Mouse (Mus musculus): ENCODE data around the gene Ank3. TPM values are rescaled to one million over a fixed set of nuclear protein-coding genes. Genes with fewer than 3 reads are reported as not detected.

Gene Ank3
- polyA plus RNA-seq, 1 experiment from 2014 or later, result 70.0 TPM

DNA sequence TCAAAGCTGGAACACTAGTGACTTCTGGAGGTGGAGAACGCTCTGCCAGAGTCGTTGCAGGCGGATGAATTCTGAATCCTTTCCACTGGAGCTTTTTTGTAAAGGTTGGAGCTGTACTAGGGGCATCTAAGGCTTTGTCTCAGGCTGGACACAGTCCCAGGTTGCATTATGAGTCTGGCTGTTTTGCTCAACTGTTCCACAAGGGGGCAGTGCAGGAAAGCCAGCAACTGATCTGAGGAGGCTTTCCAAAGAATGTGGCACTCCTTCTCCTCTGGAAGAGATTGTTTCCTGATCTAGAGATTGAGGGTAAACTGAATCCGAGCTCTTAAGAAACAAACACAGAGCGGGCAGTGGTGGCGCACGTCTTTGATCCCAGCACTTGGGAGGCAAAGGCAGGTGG is 263.8 kb downstream of the Ank3 start:
- no peaks in the 10 kb centered on the region for H3K4me1 ChIP-seq (ENCODE audit: control insufficient read depth, insufficient read depth, low read length)
- no peak overlapping the region for H3K4me3 ChIP-seq (ENCODE audit: low read depth, low read length)
- H3K27me3 ChIP-seq (ENCODE audit: control insufficient read depth, insufficient read depth, low read length), result no peaks in the 10 kb centered on the region
- ATAC-seq (ENCODE audit: insufficient read depth, low FRiP score, low TSS enrichment) (no peak; the same call in 1 of the 2 replicates), DNase-seq (ENCODE audit: low spot score) (peak; percentile 81)
- WGBS, result 13% methylated on average over 7 of the region's 7 CpGs
- H3K4me2 ChIP-seq (ENCODE audit: low read depth), result no peak overlapping the region
- no peak overlapping the region for H3K27ac ChIP-seq (ENCODE audit: low read depth, low read length)
- no peaks in the 10 kb centered on the region for H3K36me3 ChIP-seq (ENCODE audit: control insufficient read depth, insufficient read depth, low read length)
- H3K9ac ChIP-seq (ENCODE audit: low read length), result no peak overlapping the region
- H3K9me3 ChIP-seq (ENCODE audit: control insufficient read depth, low read length), result no peaks in the 10 kb centered on the region

DNA sequence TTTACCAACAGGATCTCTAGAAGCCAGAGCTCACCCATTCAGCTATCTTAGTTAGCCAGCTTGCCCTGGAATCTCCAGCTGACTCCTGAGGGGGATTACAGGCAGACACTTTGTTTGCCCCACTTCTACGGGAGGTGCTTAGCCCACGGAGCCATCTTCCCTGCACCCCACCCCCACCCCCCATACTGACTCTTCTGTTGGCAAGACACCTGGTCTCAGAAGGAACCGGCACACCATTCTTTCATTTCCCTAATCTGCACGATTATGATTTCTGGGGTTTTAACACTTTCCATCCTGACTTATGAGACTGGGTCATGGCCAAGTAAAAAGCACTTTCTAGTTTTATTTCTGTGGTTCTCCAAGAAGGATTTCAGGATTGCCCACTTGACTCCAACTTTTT is 268.9 kb downstream of the Ank3 start:
- no peaks in the 10 kb centered on the region for H3K27me3 ChIP-seq (ENCODE audit: control insufficient read depth, insufficient read depth, low read length)
- no peaks in the 10 kb centered on the region for H3K4me1 ChIP-seq (ENCODE audit: control insufficient read depth, insufficient read depth, low read length)
- H3K36me3 ChIP-seq (ENCODE audit: control insufficient read depth, insufficient read depth, low read length), result no peaks in the 10 kb centered on the region
- no peak overlapping the region for H3K4me3 ChIP-seq (ENCODE audit: low read depth, low read length)
- no peaks in the 10 kb centered on the region for H3K9me3 ChIP-seq (ENCODE audit: control insufficient read depth, low read length)
- H3K9ac ChIP-seq (ENCODE audit: low read length), result no peak overlapping the region
- no peak for ATAC-seq (ENCODE audit: insufficient read depth, low FRiP score, low TSS enrichment)
- H3K27ac ChIP-seq (ENCODE audit: low read depth, low read length), result no peak overlapping the region
- H3K4me2 ChIP-seq (ENCODE audit: low read depth), result no peak overlapping the region
- WGBS, result 88% methylated on average over 4 of the region's 4 CpGs
- no peak for DNase-seq (ENCODE audit: low spot score)

DNA sequence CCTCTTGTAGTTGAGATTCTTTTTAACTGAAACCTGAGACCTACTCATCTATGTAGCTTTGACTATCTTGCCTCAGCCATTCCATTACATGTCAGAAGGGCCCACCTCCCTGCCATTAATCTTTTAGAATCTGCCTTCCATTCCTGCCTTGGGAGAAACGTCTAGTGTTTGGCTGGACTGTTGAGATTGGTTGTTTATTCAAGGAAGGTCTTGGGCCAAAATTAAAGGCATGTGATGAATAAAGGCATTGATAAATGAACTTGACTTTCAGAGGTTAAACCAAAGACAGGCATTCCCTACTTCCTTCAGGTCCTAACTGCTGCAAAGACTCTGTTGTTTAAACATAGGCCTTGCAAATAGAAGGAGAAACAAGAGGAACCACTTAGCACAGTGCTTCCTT is 271.9 kb downstream of the Ank3 start:
- ATAC-seq (ENCODE audit: insufficient read depth, low FRiP score, low TSS enrichment) (no peak), DNase-seq (ENCODE audit: low spot score) (no peak)
- Histone ChIP-seq H3K9ac (ENCODE audit: low read length) (no peak overlapping the region), H3K4me3 (ENCODE audit: low read depth, low read length) (no peak overlapping the region), H3K27ac (ENCODE audit: low read depth, low read length) (no peak overlapping the region), H3K4me1 (ENCODE audit: control insufficient read depth, insufficient read depth, low read length) (no peaks in the 10 kb centered on the region), H3K27me3 (ENCODE audit: control insufficient read depth, insufficient read depth, low read length) (no peaks in the 10 kb centered on the region), H3K9me3 (ENCODE audit: control insufficient read depth, low read length) (no peaks in the 10 kb centered on the region), H3K4me2 (ENCODE audit: low read depth) (no peak overlapping the region), H3K36me3 (ENCODE audit: control insufficient read depth, insufficient read depth, low read length) (no peaks in the 10 kb centered on the region)
- 31% methylated on average over 1 of the region's 1 CpGs for WGBS

DNA sequence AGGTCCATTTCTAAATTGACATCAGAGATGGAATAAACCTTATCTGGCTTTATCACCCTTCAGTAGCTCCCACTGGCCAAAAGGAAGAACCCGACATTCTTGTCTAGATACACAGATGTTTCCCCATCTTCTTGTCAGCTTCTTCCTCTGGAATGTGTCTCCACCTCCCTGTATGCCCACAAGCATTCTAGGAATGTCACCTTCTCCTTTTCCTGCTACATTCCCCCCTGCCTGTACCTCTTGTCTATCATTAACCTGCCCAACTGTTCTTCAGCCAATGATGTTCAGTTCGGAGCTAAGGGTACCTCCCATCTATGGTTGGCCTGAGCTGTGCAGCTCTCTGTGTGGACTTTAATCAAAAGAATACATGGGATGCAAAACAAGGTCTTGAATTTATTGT is 272.4 kb downstream of the Ank3 start:
- Histone ChIP-seq H3K4me2 (ENCODE audit: low read depth) (no peak overlapping the region), H3K9me3 (ENCODE audit: control insufficient read depth, low read length) (no peaks in the 10 kb centered on the region), H3K27ac (ENCODE audit: low read depth, low read length) (no peak overlapping the region), H3K4me1 (ENCODE audit: control insufficient read depth, insufficient read depth, low read length) (no peaks in the 10 kb centered on the region), H3K27me3 (ENCODE audit: control insufficient read depth, insufficient read depth, low read length) (no peaks in the 10 kb centered on the region), H3K36me3 (ENCODE audit: control insufficient read depth, insufficient read depth, low read length) (no peaks in the 10 kb centered on the region), H3K4me3 (ENCODE audit: low read depth, low read length) (no peak overlapping the region), H3K9ac (ENCODE audit: low read length) (no peak overlapping the region)
- no peak for ATAC-seq (ENCODE audit: insufficient read depth, low FRiP score, low TSS enrichment)
- no peak for DNase-seq (ENCODE audit: low spot score)
- 76% methylated on average over 2 of the region's 2 CpGs for WGBS

DNA sequence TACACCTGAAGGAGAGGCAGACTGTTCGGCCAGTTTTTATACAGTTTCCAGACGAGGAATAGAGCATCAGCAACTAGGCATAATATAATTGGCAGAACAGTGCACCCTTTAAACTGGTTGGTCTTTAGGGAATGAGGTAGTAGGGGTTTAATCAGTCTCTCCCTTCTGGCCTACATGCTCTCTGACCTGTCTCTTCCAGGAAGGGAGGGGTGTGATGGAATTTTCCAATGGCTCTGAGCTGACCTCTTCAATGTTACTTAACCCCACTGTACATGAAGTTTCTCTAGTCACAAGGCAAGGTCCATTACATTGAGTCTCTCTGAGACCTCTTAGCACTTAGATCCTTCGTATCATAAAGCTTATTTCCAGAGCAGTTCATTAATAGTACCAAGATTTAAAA is 272.9 kb downstream of the Ank3 start:
- H3K9ac ChIP-seq (ENCODE audit: low read length), result no peak overlapping the region
- no peak for ATAC-seq (ENCODE audit: insufficient read depth, low FRiP score, low TSS enrichment)
- H3K9me3 ChIP-seq (ENCODE audit: control insufficient read depth, low read length), result no peaks in the 10 kb centered on the region
- no peak for DNase-seq (ENCODE audit: low spot score)
- H3K27ac ChIP-seq (ENCODE audit: low read depth, low read length), result no peak overlapping the region
- 84% methylated on average over 3 of the region's 3 CpGs for WGBS
- no peak overlapping the region for H3K4me2 ChIP-seq (ENCODE audit: low read depth)
- no peaks in the 10 kb centered on the region for H3K27me3 ChIP-seq (ENCODE audit: control insufficient read depth, insufficient read depth, low read length)
- H3K36me3 ChIP-seq (ENCODE audit: control insufficient read depth, insufficient read depth, low read length), result no peaks in the 10 kb centered on the region
- no peaks in the 10 kb centered on the region for H3K4me1 ChIP-seq (ENCODE audit: control insufficient read depth, insufficient read depth, low read length)
- H3K4me3 ChIP-seq (ENCODE audit: low read depth, low read length), result no peak overlapping the region

DNA sequence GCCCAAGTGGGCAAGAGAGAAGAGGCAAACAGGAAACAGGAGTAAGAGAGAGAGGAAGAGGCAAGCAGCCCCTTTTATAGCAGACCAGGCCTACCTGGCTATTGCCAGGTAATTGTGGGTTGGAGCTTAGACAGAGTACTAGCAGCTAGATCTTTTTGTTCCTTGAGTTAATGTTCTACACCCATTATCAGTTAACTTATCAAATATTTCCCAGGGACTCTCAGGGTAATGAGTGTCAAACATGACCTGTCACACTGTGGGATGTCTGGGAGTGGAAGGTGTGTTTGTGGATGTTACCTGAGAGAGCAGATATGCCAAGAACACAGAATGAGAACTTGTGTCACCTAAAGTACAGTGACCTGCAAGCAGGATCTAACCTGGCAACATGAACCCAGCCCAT is 274.0 kb downstream of the Ank3 start:
- H3K4me1 ChIP-seq (ENCODE audit: control insufficient read depth, insufficient read depth, low read length), result no peaks in the 10 kb centered on the region
- no peaks in the 10 kb centered on the region for H3K9me3 ChIP-seq (ENCODE audit: control insufficient read depth, low read length)
- no peaks in the 10 kb centered on the region for H3K27me3 ChIP-seq (ENCODE audit: control insufficient read depth, insufficient read depth, low read length)
- no peak for DNase-seq (ENCODE audit: low spot score)
- no peak overlapping the region for H3K4me2 ChIP-seq (ENCODE audit: low read depth)
- H3K4me3 ChIP-seq (ENCODE audit: low read depth, low read length), result no peak overlapping the region
- no peak overlapping the region for H3K9ac ChIP-seq (ENCODE audit: low read length)
- no peaks in the 10 kb centered on the region for H3K36me3 ChIP-seq (ENCODE audit: control insufficient read depth, insufficient read depth, low read length)
- no peak for ATAC-seq (ENCODE audit: insufficient read depth, low FRiP score, low TSS enrichment)
- H3K27ac ChIP-seq (ENCODE audit: low read depth, low read length), result no peak overlapping the region

DNA sequence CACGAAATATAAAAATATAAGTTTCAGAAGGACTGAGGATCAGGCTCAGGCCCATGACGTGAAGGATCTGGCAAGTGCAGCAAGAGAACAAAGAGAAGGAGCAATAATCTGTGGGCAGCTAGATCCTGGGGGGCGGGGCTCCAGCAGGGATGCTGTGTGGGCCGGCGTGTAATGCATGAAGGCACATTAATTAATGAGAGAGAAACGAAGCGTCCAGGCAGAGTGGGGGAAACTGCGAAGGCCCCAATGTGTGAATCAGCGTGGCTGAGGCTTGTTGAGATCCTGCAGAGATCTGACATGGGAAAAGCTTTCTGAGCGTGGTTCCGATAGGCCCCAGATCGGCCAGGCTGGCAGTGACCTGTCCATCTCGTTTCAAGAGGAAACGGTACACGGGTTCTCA is 279.7 kb downstream of the Ank3 start:
- Histone ChIP-seq H3K27me3 (ENCODE audit: control insufficient read depth, insufficient read depth, low read length) (no peaks in the 10 kb centered on the region), H3K9me3 (ENCODE audit: control insufficient read depth, low read length) (no peaks in the 10 kb centered on the region), H3K36me3 (ENCODE audit: control insufficient read depth, insufficient read depth, low read length) (no peaks in the 10 kb centered on the region), H3K4me3 (ENCODE audit: low read depth, low read length) (no peak overlapping the region), H3K4me2 (ENCODE audit: low read depth) (no peak overlapping the region), H3K27ac (ENCODE audit: low read depth, low read length) (no peak overlapping the region), H3K4me1 (ENCODE audit: control insufficient read depth, insufficient read depth, low read length) (no peaks in the 10 kb centered on the region), H3K9ac (ENCODE audit: low read length) (no peak overlapping the region)
- ATAC-seq (ENCODE audit: insufficient read depth, low FRiP score, low TSS enrichment) (no peak), DNase-seq (ENCODE audit: low spot score) (no peak)
- 80% methylated on average over 15 of the region's 15 CpGs for WGBS

DNA sequence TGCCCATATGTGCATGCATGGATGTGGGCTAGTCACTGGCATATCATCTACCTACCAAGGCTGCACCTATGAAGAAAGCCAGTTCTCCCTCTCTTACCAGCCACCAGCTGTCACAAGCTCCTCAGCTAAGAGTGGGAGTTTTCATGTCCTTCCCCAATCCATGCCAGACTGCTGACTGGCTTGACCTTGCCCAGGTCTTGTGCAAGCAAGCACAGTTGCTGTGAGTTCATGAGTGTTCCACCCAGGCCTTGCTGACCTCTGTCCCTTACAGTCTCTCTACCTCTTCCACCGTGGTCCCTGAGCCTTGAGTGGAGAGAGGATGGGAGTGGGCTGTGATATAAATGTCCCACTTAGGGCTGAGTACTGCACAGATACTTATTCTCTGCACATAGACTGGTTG is 287.8 kb downstream of the Ank3 start:
- ATAC-seq (ENCODE audit: insufficient read depth, low FRiP score, low TSS enrichment) (no peak), DNase-seq (ENCODE audit: low spot score) (no peak)
- no peaks in the 10 kb centered on the region for H3K36me3 ChIP-seq (ENCODE audit: control insufficient read depth, insufficient read depth, low read length)
- H3K4me2 ChIP-seq (ENCODE audit: low read depth), result no peak overlapping the region
- H3K4me3 ChIP-seq (ENCODE audit: low read depth, low read length), result no peak overlapping the region
- H3K9ac ChIP-seq (ENCODE audit: low read length), result no peak overlapping the region
- 0 out of 2 replicates have a peak, but pooled peaks cover 6% of the 10 kb centered on the region for H3K4me1 ChIP-seq (ENCODE audit: control insufficient read depth, insufficient read depth, low read length)
- H3K27me3 ChIP-seq (ENCODE audit: control insufficient read depth, insufficient read depth, low read length), result no peaks in the 10 kb centered on the region
- 90% methylated on average over 1 of the region's 1 CpGs for WGBS
- H3K27ac ChIP-seq (ENCODE audit: low read depth, low read length), result no peak overlapping the region
- H3K9me3 ChIP-seq (ENCODE audit: control insufficient read depth, low read length), result no peaks in the 10 kb centered on the region

DNA sequence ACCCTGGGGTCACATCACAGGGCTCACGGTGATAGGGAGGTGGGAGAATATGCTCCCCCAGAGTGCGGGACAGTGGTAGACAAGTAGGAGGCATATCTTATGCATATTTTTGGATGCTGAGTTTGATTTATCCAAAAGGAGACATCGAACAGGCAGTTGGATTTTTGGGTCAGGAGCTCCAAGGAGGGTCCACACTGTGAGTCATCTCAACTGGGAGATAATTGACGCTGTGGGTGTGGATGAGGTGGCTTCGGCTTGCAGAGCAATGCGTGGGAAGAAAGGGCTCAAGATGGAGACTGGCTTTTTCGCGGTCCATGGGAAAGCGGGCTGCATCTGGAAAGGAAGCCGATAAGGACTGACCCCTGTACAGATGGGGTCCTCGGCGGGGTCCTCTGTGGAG is 290.5 kb downstream of the Ank3 start:
- 93% methylated on average over 12 of the region's 12 CpGs for WGBS
- no peak overlapping the region for H3K4me2 ChIP-seq (ENCODE audit: low read depth)
- no peak for DNase-seq (ENCODE audit: low spot score)
- ATAC-seq (ENCODE audit: insufficient read depth, low FRiP score, low TSS enrichment), result no peak
- no peak overlapping the region for H3K9ac ChIP-seq (ENCODE audit: low read length)
- H3K27me3 ChIP-seq (ENCODE audit: control insufficient read depth, insufficient read depth, low read length), result no peaks in the 10 kb centered on the region
- H3K27ac ChIP-seq (ENCODE audit: low read depth, low read length), result no peak overlapping the region
- no peaks in the 10 kb centered on the region for H3K36me3 ChIP-seq (ENCODE audit: control insufficient read depth, insufficient read depth, low read length)
- no peak overlapping the region for H3K4me3 ChIP-seq (ENCODE audit: low read depth, low read length)
- 0 out of 2 replicates have a peak, but pooled peaks cover 6% of the 10 kb centered on the region for H3K4me1 ChIP-seq (ENCODE audit: control insufficient read depth, insufficient read depth, low read length)
- no peaks in the 10 kb centered on the region for H3K9me3 ChIP-seq (ENCODE audit: control insufficient read depth, low read length)

All from neural tube, embryonic 11.5 days (tissue).